Mouse (Mus musculus) intestine, embryonic 15.5 days (tissue): ENCODE measurements around the gene Etnk2. TPM values are rescaled to one million over a fixed set of nuclear protein-coding genes. Genes with fewer than 3 reads are reported as not detected.

Experiments
- ATAC-seq: fragments of 200-750 bp; cut with Nextera tagmentation; 2 replicates; pipeline ENCODE4 v1.8.0; 2017; ENCODE audit warnings: moderate TSS enrichment, moderate library complexity
- H3K27ac ChIP-seq: fragments of 300-500 bp; sonication (generic); 2 replicates; pipeline ENCODE4 v1.5.1; 2015; ENCODE audit warnings: mild to moderate bottlenecking, inconsistent platforms
- H3K27me3 ChIP-seq: fragments of 300-500 bp; sonication (generic); replicated peaks from 2 replicates; pipeline ENCODE4 v1.6.1; 2015; ENCODE audit warnings: inconsistent platforms
- H3K36me3 ChIP-seq: fragments of 300-500 bp; sonication (generic); 2 replicates; pipeline ENCODE4 v1.6.1; 2015; ENCODE audit warnings: inconsistent platforms
- H3K4me1 ChIP-seq: fragments of 300-500 bp; sonication (generic); replicated peaks from 2 replicates; pipeline ENCODE4 v1.6.1; 2015; ENCODE audit warnings: inconsistent platforms
- H3K4me2 ChIP-seq: fragments of 300-500 bp; sonication (generic); replicated peaks from 2 replicates; pipeline ENCODE4 v1.6.1; 2015; ENCODE audit warnings: mild to moderate bottlenecking, inconsistent platforms
- H3K4me3 ChIP-seq: fragments of 300-500 bp; sonication (generic); replicated peaks from 2 replicates; pipeline ENCODE4 v1.5.1; 2015; ENCODE audit warnings: inconsistent platforms
- H3K9ac ChIP-seq: fragments of 300-500 bp; sonication (generic); 2 replicates; pipeline ENCODE4 v1.6.1; 2015; ENCODE audit warnings: inconsistent platforms
- H3K9me3 ChIP-seq: fragments of 300-500 bp; sonication (generic); 2 replicates; pipeline ENCODE4 v1.6.1; 2016; ENCODE audit warnings: inconsistent platforms
- WGBS: fragments of 180-500 bp; shearing (Covaris S2); methylation state at CpG from one replicate; pipeline ENCODE4 v1.1.7; 2015; 5-methylcytosine and 5-hydroxymethylcytosine counted together
- polyA plus RNA-seq: library from polyadenylated mRNA; unstranded; fragments of >200 nt; fragmentation: Nextera tagmentation; extraction: Ambion mirVana; gene quantifications from 2 replicates; pipeline ENCODE4 v1.2.1, GENCODE M21; 2015

Gene Etnk2
- polyA plus RNA-seq, 1 experiment from 2014 or later, result 3.5 TPM

GRCm38 (mm10) chr1:133355912-133356311, 7.5 kb upstream of the Etnk2 start:
- no peak overlapping the region for H3K27ac ChIP-seq
- H3K9ac ChIP-seq, result no peak overlapping the region
- no peaks in the 10 kb centered on the region for H3K9me3 ChIP-seq
- ATAC-seq, result no peak
- H3K4me1 ChIP-seq, result peaks cover 3% of the 10 kb centered on the region; the same call in 1 of the 2 replicates
- H3K36me3 ChIP-seq, result no peaks in the 10 kb centered on the region
- 48% methylated on average over 15 of the region's 15 CpGs for WGBS
- H3K4me3 ChIP-seq, result no peak overlapping the region
- no peak overlapping the region for H3K4me2 ChIP-seq
- H3K27me3 ChIP-seq, result 0 out of 2 replicates have a peak, but pooled peaks cover 3% of the 10 kb centered on the region

DNA sequence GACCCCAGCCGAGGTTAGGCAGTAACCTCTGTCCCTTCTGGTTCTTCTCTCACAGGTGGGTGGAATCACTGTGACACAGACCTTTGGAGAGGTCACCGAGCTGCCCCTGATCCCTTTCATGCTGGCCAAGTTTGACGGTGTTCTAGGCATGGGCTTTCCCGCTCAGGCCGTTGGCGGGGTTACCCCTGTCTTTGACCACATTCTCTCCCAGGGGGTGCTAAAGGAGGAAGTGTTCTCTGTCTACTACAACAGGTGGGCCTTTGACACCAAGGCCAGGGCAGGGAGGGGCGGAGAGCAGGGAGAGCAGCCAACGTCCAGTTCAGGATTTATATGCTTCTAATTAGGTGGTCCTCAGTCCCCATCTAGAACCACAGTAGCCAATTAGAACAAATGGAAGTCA, 7.0 kb upstream of the Etnk2 start:
- Histone ChIP-seq H3K9me3 (no peaks in the 10 kb centered on the region; the same call in 1 of the 2 replicates), H3K36me3 (no peaks in the 10 kb centered on the region), H3K27me3 (0 out of 2 replicates have a peak, but pooled peaks cover 3% of the 10 kb centered on the region), H3K9ac (no peak overlapping the region), H3K4me3 (no peak overlapping the region), H3K4me1 (peaks cover 3% of the 10 kb centered on the region; the same call in 1 of the 2 replicates), H3K27ac (no peak overlapping the region), H3K4me2 (no peak overlapping the region)
- WGBS, result 58% methylated on average over 8 of the region's 8 CpGs
- ATAC-seq, result no peak

DNA sequence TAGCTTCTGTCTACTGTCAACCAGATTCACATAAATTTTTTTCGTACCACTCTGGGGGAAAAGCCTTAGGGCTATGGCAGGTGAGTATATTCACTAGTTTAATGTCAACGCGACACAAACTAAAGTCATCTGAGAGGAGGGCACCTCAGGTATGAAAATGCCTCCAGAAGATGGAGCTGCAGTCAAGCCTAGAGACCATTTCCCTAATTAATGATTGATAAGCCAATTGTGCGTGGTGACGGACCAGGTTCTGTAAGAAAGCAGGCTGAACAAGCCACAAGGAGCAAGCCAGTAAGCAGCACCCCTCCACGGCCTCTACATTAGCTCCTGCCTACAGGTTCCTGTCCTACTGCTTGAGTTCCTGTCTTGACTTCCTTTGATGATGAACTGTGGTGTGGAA, 2.4 kb upstream of the Etnk2 start:
- Histone ChIP-seq H3K27me3 (peaks cover 14% of the 10 kb centered on the region; the same call in 1 of the 2 replicates), H3K36me3 (no peaks in the 10 kb centered on the region), H3K4me2 (no peak overlapping the region), H3K27ac (no peak overlapping the region), H3K4me1 (peaks cover 15% of the 10 kb centered on the region; the same call in 1 of the 2 replicates), H3K9me3 (no peaks in the 10 kb centered on the region; the same call in 1 of the 2 replicates), H3K9ac (no peak overlapping the region), H3K4me3 (no peak overlapping the region)
- no peak for ATAC-seq
- 90% methylated on average over 6 of the region's 6 CpGs for WGBS

DNA sequence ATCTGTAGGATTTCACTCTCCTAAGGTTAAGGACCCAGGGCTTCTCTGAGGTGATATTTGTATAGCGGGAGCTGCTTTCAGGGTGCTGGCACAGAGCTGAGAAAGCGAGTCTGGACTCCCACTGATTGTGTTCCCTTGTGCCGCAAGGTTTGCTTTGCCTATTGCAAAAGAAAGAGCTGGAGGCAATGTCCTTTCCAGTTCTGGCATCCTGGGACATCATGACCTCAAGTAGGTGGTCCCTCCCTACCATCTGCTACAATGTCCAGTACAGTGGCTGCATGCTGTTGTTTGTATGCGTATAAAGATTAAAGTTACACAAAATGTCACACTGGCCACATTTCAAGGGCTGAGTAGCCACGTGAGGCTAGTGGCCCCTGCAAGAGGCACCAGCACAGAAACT, 1.3 kb upstream of the Etnk2 start:
- Histone ChIP-seq H3K4me3 (no peak overlapping the region), H3K36me3 (no peaks in the 10 kb centered on the region), H3K4me1 (peaks cover 12% of the 10 kb centered on the region; the same call in 1 of the 2 replicates), H3K9me3 (no peaks in the 10 kb centered on the region; the same call in 1 of the 2 replicates), H3K9ac (no peak overlapping the region), H3K27ac (no peak overlapping the region), H3K4me2 (no peak overlapping the region), H3K27me3 (peaks cover 14% of the 10 kb centered on the region; the same call in 1 of the 2 replicates)
- 91% methylated on average over 5 of the region's 5 CpGs for WGBS
- ATAC-seq, result no peak

- 3% methylated on average over 27 of the region's 27 CpGs for WGBS
- Histone ChIP-seq H3K4me2 (peak overlapping the region; percentile 98), H3K9me3 (no peaks in the 10 kb centered on the region; the same call in 1 of the 2 replicates), H3K4me3 (peak overlapping the region; percentile 55), H3K36me3 (no peaks in the 10 kb centered on the region), H3K27ac (no peak overlapping the region), H3K9ac (peak overlapping the region; percentile 46), H3K27me3 (peaks cover 14% of the 10 kb centered on the region; the same call in 1 of the 2 replicates), H3K4me1 (peaks cover 24% of the 10 kb centered on the region)
- ATAC-seq, result no peak
These were observed 754 bp downstream of the Etnk2 start for GRCm38 (mm10) chr1:133364022-133364630.

GRCm38 (mm10) chr1:133364890-133365289, 1.5 kb downstream of the Etnk2 start:
- Histone ChIP-seq H3K4me1 (peaks cover 26% of the 10 kb centered on the region), H3K36me3 (no peaks in the 10 kb centered on the region), H3K9me3 (no peaks in the 10 kb centered on the region; the same call in 1 of the 2 replicates), H3K4me2 (no peak overlapping the region), H3K27ac (no peak overlapping the region), H3K4me3 (no peak overlapping the region), H3K9ac (no peak overlapping the region), H3K27me3 (peaks cover 11% of the 10 kb centered on the region; the same call in 1 of the 2 replicates)
- ATAC-seq, result no peak
- WGBS, result 59% methylated on average over 2 of the region's 2 CpGs

DNA sequence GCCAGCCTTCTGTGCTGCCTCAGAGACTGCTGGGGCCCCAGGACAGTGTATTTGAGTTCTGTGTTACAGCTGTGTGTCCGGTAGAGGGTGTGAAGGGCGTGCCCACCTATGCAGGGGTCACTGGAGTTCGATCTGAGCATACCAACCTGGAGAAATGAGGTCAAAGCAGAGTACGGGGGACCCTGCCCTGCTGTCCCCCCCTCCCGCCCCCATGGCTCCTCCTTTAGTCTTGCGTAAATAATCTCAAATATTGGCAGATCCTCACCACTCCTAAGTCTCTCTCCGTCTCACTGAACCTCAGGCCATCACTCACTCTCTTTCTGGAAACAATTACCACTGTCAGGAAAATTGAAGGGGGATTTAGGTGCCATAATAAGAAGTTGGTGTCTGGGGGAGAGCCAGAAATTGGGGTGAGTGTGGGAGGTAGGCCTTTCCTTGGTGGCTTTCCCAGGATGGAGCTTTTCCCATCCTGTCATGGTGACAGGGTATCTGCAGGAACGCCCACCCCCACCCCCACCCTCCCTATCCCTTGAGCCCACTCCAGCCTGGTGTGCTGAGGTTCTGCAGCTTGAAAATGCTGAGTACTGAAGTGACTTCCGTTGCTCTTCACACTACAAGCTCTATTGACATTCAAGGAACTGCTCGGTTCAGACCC, 3.7 kb downstream of the Etnk2 start:
- Histone ChIP-seq H3K4me2 (no peak overlapping the region), H3K27me3 (peaks cover 11% of the 10 kb centered on the region; the same call in 1 of the 2 replicates), H3K4me3 (no peak overlapping the region), H3K36me3 (no peaks in the 10 kb centered on the region), H3K9me3 (no peaks in the 10 kb centered on the region), H3K9ac (no peak overlapping the region), H3K27ac (no peak overlapping the region), H3K4me1 (peaks cover 34% of the 10 kb centered on the region)
- ATAC-seq, result no peak
- 38% methylated on average over 10 of the region's 10 CpGs for WGBS

DNA sequence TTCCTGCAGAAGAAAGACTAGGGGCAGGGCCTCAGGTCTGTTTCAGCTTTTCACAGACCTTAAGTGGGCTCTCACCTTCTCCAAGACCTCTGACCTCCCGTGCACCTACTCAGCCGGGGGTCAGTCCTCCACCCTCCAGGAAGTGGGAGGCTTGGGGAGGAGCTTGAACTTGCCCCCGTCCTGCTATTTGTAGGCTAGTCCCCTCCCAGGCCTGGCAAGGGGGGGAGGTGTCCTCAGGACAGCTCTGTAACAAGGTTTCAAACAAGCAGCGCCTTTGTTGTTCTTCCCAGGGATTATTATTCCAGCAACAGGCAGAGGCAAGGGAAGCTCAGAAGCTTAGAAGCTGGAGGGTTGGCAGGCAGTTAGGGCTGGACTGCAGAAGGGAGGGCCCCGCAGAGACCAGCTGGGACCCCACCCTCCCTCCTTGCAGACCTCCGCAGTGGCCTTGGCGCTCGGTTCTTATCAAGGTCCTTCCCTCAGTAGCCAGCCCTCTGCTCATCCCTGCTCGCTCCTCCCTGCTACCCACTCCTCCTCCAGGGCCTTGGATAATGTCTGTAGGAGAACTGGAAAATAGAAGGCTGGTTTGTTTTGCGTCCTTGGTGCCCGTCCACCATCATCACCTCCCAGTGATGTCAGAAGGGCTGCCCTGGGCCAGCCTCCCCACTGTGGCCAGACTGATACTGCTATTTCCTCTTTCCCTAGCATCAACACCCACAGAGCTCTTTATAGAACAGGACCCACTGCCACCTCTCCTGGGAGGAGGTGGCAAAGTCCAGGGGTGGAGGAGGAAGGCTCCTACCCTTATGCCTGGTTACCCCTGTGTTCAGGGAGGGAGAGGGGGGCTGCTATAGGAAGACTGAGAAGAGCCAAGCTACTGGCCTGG, 4.5 kb downstream of the Etnk2 start:
- H3K9me3 ChIP-seq, result no peaks in the 10 kb centered on the region
- peak overlapping the region; percentile 17; the same call in 1 of the 2 replicates for H3K9ac ChIP-seq
- ATAC-seq, result no peak
- H3K36me3 ChIP-seq, result no peaks in the 10 kb centered on the region
- peaks cover 37% of the 10 kb centered on the region for H3K4me1 ChIP-seq
- H3K27ac ChIP-seq, result peak overlapping the region; percentile 60; the same call in 1 of the 2 replicates
- H3K4me2 ChIP-seq, result peak overlapping the region; percentile 36; the same call in 1 of the 2 replicates
- peaks cover 11% of the 10 kb centered on the region; the same call in 1 of the 2 replicates for H3K27me3 ChIP-seq
- 20% methylated on average over 11 of the region's 11 CpGs for WGBS
- H3K4me3 ChIP-seq, result no peak overlapping the region

- Histone ChIP-seq H3K27ac (no peak overlapping the region), H3K4me1 (peaks cover 33% of the 10 kb centered on the region), H3K4me3 (no peak overlapping the region), H3K27me3 (peaks cover 11% of the 10 kb centered on the region; the same call in 1 of the 2 replicates), H3K4me2 (no peak overlapping the region), H3K9ac (no peak overlapping the region), H3K36me3 (no peaks in the 10 kb centered on the region), H3K9me3 (no peaks in the 10 kb centered on the region)
- 67% methylated on average over 10 of the region's 10 CpGs for WGBS
- ATAC-seq, result no peak
These were observed 5.3 kb downstream of the Etnk2 start for GRCm38 (mm10) chr1:133368644-133369043.

DNA sequence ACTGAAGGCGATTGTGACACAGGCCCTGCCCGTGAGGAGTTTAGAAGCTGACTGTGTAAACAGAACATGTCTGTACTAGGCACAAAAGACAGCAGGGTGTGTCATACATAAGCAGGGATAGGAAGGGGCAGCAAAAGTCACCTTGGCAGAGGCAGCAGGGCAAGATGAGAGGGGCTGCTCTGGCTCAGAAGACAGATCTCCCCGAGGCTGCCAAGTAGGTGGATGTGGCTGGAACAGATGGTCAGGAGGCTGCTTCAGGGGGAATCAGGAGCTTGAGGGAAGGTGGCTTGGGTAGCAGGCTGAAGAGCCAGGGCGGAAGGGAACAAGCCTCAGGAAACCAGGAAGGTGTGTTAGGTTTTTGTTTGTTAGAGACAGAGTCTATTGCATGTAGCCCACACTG, 7.0 kb downstream of the Etnk2 start:
- Histone ChIP-seq H3K27me3 (no peaks in the 10 kb centered on the region), H3K36me3 (no peaks in the 10 kb centered on the region), H3K27ac (no peak overlapping the region), H3K4me2 (no peak overlapping the region), H3K9ac (no peak overlapping the region), H3K4me1 (peaks cover 25% of the 10 kb centered on the region), H3K4me3 (no peak overlapping the region), H3K9me3 (no peaks in the 10 kb centered on the region)
- WGBS, result 53% methylated on average over 4 of the region's 4 CpGs
- ATAC-seq, result no peak

DNA sequence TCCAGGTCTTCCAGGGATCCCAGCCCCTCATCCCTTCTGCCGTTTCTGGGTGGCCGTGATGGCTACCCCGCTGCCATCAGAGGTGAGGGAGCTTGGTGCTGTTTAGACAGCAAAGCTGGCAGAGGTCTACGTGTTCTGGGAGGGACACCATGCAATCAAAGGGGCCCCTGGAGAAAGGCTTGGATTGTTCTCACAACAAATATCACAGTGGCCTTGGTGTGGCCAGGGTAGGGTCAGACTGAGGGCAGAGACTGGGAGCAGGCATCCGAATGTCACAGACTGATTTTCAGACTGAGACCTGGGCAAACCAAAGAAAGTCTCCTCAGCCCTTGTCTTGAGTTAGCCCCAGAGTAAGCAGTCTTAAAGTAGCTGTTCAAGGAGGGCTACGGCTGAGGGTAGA, 8.1 kb downstream of the Etnk2 start:
- H3K4me3 ChIP-seq, result no peak overlapping the region
- no peak for ATAC-seq
- no peaks in the 10 kb centered on the region for H3K36me3 ChIP-seq
- H3K27me3 ChIP-seq, result no peaks in the 10 kb centered on the region
- peaks cover 31% of the 10 kb centered on the region for H3K4me1 ChIP-seq
- no peak overlapping the region for H3K27ac ChIP-seq
- no peak overlapping the region for H3K4me2 ChIP-seq
- 68% methylated on average over 6 of the region's 6 CpGs for WGBS
- no peaks in the 10 kb centered on the region for H3K9me3 ChIP-seq
- H3K9ac ChIP-seq, result no peak overlapping the region

- 54% methylated on average over 8 of the region's 8 CpGs for WGBS
- no peak overlapping the region for H3K4me2 ChIP-seq
- H3K27ac ChIP-seq, result no peak overlapping the region
- H3K4me1 ChIP-seq, result peaks cover 31% of the 10 kb centered on the region
- no peak overlapping the region for H3K9ac ChIP-seq
- H3K36me3 ChIP-seq, result no peaks in the 10 kb centered on the region
- H3K4me3 ChIP-seq, result no peak overlapping the region
- no peaks in the 10 kb centered on the region for H3K27me3 ChIP-seq
- ATAC-seq, result no peak
- no peaks in the 10 kb centered on the region for H3K9me3 ChIP-seq
These were observed 8.7 kb downstream of the Etnk2 start for GRCm38 (mm10) chr1:133372113-133372512.
